Mouse (Mus musculus) fibroblast of lung, adult 2 months (primary cell): Measurements from ENCODE around the gene Cpsf4l.

ENCODE experiments used
- DNase-seq: peaks from one replicate; pipeline ENCODE4 v3.0.0-alpha.2; 2011; ENCODE audit warnings: low read depth

Cpsf4l gene

GRCm38 (mm10) chr11:113699643-113700042 is 10.2 kb downstream of the Cpsf4l start:
- DNase-seq: no peak

- no peak for DNase-seq
These were observed 11.7 kb downstream of the Cpsf4l start for GRCm38 (mm10) chr11:113698013-113698545.

GRCm38 (mm10) chr11:113697571-113697970 is 12.2 kb downstream of the Cpsf4l start:
- no peak for DNase-seq

- DNase-seq: no peak
These were observed 18.0 kb downstream of the Cpsf4l start for GRCm38 (mm10) chr11:113691851-113692250.

- DNase-seq: no peak
These were observed 18.5 kb downstream of the Cpsf4l start for GRCm38 (mm10) chr11:113691318-113691717.

- DNase-seq: no peak
These were observed 19.3 kb downstream of the Cpsf4l start for GRCm38 (mm10) chr11:113690506-113690905.

- DNase-seq: no peak
These were observed 22.8 kb downstream of the Cpsf4l start for GRCm38 (mm10) chr11:113687031-113687430.

GRCm38 (mm10) chr11:113684707-113685426 is 24.9 kb downstream of the Cpsf4l start:
- no peak for DNase-seq

- peak; percentile 80 for DNase-seq
These were observed 25.7 kb downstream of the Cpsf4l start, which contains the start of the genes Fam104a and D11Wsu47e for GRCm38 (mm10) chr11:113683957-113684706. Gene Fam104a (minus strand): TSS chr11:113684155. Gene D11Wsu47e (plus strand): TSS chr11:113684412.

GRCm38 (mm10) chr11:113683627-113683956 is 26.2 kb downstream of the Cpsf4l start:
- DNase-seq: no peak

GRCm38 (mm10) chr11:113682897-113683626 is 26.8 kb downstream of the Cpsf4l start:
- no peak for DNase-seq

- DNase-seq: no peak
These were observed 27.8 kb downstream of the Cpsf4l start for GRCm38 (mm10) chr11:113681979-113682378.

- DNase-seq: no peak
These were observed 28.9 kb downstream of the Cpsf4l start for GRCm38 (mm10) chr11:113680954-113681353.

- DNase-seq: no peak
These were observed 31.4 kb downstream of the Cpsf4l start for GRCm38 (mm10) chr11:113678373-113678772.

- no peak for DNase-seq
These were observed 32.4 kb downstream of the Cpsf4l start for GRCm38 (mm10) chr11:113677378-113677777.

GRCm38 (mm10) chr11:113676847-113677246 is 33.0 kb downstream of the Cpsf4l start:
- no peak for DNase-seq

GRCm38 (mm10) chr11:113674595-113674994 is 35.2 kb downstream of the Cpsf4l start:
- no peak for DNase-seq

- no peak for DNase-seq
These were observed 36.2 kb downstream of the Cpsf4l start for GRCm38 (mm10) chr11:113673614-113674013.

- DNase-seq: no peak
These were observed 40.1 kb downstream of the Cpsf4l start for GRCm38 (mm10) chr11:113669711-113670110.

- DNase-seq: no peak
These were observed 41.0 kb downstream of the Cpsf4l start for GRCm38 (mm10) chr11:113668857-113669256.

- DNase-seq: no peak
These were observed 42.1 kb downstream of the Cpsf4l start for GRCm38 (mm10) chr11:113667704-113668103.

GRCm38 (mm10) chr11:113667122-113667521 is 42.7 kb downstream of the Cpsf4l start:
- no peak for DNase-seq
